Mouse (Mus musculus): ENCODE data around the gene Amz1.

The Amz1 gene

DNA sequence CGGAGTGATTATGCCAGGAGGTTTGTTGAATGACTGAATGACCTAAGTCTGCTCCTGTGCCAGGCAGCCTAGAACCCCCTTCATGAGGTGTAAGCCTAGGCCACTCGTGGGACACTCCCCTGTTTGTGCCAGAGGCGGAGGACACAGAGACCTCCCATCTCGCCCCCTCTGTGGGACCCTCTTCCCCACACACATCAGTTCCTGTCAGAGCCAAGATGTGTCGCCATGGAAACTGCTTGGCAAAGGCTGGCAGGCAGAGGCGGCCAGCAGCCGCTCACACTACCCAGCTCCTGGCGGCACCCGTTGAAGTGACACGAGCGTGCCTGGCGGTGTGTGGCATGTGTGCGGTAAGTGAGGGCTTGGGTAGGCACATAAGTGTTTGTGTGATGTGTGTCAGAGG lies at the start of gene Amz1:
Gene Amz1, plus strand, starts transcription at position 306 of the 400 bp plus-strand sequence.
- DNase-seq (ENCODE audit: low spot score), result no peak

DNA sequence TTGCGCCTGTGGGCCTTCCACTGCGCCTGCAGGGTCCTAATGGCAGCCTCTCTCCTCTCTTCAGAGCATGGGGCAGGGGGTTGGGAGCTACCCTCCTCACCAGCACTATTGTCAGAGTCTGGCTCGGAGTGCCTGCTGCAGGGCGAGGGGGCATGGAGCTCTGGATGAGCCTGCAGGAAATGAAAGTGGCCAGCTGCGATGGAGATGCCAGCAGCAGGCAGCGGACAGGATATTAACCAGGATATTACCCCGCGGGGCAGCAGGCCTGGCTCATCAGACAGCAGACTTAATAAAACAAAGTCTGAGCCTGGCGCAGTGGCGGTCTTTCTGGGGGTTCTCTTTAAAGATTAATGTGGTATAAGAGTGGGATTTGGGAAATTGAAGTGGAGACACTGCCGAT lies 48.8 kb upstream of the Amz1 start:
- peak; percentile 40 for DNase-seq (ENCODE audit: low spot score)

DNA sequence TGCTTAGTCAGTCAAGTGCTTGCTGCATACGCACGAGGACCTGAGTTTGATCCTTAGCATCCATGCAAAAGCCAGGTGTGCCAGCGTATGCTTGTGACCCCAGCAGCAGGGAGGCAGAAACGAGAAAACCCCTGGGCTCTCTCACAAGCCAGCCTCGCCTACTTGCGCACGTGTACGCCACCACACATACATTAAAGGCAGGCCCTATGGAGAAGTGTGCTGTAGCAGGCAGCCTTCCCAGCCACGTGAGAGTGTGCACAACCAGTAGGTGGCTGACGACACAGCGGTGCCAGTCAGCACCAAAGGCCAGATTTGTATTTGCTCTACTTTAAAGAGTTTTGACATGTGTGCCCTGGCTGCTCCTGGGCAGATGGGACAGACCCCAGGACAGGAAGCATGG lies 48.3 kb upstream of the Amz1 start:
- no peak for DNase-seq (ENCODE audit: low spot score)

DNA sequence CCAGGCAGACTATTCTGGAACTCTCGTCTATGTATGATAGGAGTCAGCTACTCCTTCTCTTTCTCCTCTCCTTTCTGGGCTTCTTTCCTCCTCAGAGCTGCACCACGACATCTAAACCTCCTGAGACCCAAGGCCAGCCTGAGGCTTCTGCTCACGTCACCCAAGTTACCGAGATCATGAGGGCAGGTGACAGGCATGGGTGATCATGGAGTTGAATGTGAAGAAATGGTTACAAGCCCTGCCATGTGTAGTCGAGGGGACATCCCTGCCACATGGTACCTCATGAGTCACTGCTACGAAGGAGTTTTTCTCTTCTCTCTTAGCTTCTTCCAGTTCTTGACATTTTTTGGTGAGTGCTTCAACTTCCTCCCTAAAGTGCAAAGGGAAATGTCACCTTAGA lies 46.8 kb upstream of the Amz1 start:
- no peak for DNase-seq (ENCODE audit: low spot score)

DNA sequence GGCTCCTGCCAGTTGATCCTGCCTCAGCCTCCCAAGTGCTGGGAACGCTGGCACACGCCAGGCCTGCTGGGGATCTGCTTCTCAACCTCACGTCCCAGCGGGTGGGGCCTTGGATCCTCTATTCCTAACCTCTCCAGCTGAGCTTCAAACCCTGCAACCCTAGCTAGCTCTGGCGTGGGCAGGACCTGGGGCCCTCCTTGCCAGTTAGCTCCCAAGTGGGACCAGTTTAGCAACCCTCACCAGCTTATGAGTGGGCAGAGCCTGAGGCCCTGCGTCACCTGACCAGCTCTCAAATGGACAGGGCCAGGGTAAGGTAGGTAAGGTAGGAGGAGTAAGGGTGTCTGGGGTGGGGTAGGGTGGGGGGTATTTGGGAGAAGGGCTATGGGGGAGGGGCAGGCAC lies 43.9 kb upstream of the Amz1 start:
- DNase-seq (ENCODE audit: low spot score), result no peak

DNA sequence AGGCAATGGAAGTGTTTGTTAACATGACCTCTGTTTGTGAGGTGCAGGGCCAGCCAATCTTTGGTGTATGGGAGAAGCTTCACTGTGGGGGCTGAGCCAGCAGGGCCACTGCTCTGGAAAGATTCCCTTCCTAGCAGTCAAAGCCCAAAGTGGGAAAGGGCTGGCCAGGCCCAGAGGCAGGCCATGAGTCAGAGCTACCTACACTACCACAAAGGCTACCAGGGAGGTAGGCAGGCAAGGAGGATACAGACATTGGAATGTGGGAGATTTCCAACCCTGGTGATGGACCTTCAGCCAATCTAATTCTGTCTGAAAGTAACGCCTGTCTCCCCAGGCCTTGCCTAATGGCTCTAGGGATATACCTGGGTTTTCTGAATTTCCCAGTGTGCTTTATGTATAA lies 43.0 kb upstream of the Amz1 start:
- DNase-seq (ENCODE audit: low spot score), result no peak

DNA sequence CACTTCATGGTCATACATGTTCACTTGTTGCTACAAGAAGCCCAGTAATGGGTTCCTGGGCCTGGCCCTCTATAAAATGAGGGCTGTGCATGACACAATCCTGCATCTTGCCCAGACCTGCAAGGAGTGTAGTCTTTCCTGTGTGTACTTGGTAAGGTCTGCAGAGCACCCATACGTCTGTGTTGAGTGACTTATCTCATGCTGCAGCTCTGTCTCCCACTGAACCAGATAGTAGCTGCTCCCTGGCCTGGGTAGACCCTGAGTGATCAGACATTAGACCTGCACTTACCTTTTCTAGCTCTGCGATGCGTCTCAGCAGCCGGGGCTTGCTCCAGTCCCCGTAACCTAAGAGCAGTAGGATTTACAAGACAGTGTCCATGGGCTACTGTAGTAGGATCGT lies 41.8 kb upstream of the Amz1 start:
- no peak for DNase-seq (ENCODE audit: low spot score)

DNA sequence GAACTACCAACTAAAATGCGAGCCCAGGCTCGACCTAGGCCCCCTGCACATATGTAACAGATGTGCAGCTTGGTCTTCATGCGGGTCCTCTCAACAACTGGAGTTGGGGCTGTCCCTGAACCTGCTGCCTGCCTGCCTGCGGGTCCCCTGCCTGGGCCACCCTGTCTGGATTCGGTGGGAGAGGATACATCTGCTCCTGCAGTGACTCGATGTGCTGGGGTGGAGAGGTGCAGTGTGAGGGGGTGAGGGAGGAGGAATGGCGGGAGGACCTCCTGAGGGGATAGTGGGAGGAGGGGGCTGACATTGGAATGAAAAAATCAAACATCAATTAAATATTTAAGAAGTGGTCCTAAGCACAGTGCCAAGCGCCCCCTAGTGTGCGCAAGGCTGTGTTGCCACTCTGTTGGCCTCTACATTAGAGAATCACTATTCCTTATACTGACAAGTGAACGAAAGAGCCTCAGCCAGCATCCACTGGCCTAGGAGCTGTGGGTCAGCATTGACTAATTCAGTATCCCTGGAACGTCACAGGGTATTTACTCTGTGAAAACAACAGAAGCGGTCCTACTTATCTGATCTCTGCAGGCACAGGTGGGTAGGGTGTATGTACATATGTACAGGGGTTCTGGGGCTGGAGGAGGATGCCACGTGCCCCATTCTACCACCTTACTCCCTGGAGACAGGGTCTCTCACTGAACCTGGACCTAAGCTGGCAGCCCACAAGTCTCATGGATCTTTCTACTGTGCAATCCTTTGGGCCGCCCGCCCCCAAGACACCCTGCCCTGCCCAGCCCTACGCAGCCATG lies 39.4 kb upstream of the Amz1 start:
- peak; percentile 56 for DNase-seq (ENCODE audit: low spot score)

DNA sequence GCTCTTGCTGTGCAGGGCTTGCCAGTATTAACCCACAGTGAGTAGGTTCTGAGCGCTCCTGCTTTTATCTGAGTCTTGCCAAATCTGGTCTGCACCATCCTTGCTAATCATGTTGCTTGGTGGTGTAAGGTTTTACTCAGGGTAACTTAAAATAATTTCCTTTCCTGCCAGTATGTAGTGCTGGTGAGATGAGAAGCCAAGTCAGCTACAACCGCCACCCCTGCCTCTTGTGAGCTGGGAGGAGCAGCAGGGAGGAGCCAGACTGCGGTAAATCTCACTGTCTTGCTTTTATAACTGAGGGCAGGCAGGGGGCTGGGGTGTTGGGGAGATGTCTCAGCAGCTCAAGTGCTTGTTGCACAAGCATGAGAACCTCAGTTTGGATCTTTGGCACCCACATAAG lies 35.5 kb upstream of the Amz1 start:
- no peak for DNase-seq (ENCODE audit: low spot score)

DNA sequence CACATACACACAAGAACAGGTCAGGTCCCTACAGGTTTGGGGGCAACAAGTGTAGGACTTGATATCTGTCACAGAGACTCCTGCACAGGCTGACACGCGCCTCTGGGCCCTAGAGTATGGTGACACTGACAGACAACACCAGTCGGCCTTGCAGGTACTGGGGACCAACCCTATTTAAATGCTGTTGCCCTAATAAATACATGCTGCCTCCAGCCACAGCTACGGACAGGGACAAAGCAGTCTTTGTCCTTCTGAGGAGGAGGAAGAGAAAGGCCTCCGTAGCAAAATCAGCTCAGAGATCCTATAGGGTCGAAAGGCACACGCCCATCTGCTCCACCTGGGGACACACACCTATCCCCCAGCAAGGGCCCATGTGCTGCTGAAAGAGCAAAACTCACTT lies 27.9 kb upstream of the Amz1 start:
- DNase-seq (ENCODE audit: low spot score), result no peak

DNA sequence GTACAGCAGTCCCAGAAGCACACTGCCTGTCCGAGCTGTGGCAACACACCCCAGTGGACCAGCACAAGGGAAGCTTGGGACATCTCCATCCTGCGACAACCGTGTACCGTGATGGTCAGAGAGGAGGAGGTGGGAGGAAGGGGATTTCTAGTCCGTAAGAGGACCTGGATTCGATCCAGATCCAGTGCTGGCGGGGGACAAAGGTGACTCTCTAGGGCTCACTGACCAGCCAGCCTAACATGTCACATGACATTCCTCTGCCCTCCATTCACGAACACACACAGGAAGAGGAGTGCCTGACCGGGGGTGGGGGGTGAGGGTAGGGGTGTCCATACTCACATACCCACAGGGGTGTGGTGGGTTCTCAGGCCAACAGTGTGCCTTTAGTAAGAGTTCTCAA lies 24.2 kb upstream of the Amz1 start:
- DNase-seq (ENCODE audit: low spot score), result no peak

DNA sequence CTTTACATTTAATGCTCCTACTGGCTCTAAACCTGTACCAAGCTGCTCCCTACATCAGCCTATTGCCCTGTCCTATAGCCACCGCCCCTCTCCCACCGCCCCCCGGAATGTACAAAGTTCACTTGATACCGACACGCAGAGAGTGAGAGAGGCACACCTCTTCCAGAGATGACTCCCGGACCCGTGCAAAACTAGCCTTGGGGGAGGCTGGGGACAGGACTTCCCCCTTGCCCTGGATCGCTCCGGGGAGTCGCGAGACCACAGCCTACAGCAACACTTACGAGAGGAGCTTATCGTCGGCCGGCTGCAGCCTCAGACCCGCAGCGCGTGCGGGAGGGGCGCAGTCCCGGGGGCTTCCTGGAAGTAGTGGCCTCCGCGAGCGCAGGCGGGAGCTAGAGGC lies 22.3 kb upstream of the Amz1 start:
- no peak for DNase-seq (ENCODE audit: low spot score)

DNA sequence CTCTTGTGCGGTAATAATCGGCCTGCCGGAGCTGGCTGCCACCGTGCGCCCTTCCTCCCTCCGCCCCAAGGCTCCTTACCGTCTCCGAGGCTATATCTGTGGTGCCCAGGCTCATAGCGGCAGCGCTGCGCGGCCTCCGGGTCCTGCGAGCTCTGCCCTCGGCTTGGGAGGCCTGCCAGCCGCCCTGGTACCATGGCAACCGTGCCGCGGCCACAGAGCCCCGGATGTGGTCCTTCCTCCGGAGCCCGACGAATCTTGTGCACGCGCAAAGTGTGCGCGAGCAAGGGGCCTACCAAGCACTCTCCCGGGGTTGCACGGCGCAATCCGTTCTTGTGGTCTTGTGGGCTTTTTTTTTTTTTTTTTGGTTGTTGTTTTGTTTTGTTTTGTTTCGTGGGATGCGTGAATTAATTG lies 21.8 kb upstream of the Amz1 start, which contains the start of gene Iqce:
Gene Iqce, minus strand, starts transcription at position 276 of the 411 bp plus-strand sequence.
- DNase-seq (ENCODE audit: low spot score), result peak; percentile 94

DNA sequence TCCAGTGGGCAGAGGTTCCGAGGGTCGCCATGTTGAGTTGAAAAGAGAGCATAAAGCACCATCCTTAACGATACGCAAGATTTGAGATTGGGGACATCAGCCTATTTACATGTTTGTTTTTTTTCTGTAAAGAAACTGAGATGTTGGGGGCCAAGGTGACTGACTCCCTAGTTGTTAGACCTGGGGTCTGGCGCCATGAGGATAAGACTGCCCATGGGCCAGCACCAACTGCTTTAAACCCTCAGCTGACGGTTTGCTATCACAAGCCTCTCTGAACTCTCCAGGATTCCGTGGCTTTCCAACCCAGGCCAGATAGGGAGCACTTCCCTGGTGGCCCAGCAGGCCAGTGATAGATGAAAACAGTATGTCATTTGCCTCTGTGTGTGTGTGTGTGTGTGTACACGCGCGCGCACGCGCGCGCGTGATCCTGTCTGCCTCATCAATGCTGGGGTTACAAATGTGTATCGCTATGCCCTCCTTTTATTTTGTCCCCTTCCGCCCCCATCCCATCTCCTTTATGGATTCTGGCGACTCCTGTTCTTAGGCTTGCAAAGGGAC lies 21.2 kb upstream of the Amz1 start:
- DNase-seq (ENCODE audit: low spot score), result no peak

DNA sequence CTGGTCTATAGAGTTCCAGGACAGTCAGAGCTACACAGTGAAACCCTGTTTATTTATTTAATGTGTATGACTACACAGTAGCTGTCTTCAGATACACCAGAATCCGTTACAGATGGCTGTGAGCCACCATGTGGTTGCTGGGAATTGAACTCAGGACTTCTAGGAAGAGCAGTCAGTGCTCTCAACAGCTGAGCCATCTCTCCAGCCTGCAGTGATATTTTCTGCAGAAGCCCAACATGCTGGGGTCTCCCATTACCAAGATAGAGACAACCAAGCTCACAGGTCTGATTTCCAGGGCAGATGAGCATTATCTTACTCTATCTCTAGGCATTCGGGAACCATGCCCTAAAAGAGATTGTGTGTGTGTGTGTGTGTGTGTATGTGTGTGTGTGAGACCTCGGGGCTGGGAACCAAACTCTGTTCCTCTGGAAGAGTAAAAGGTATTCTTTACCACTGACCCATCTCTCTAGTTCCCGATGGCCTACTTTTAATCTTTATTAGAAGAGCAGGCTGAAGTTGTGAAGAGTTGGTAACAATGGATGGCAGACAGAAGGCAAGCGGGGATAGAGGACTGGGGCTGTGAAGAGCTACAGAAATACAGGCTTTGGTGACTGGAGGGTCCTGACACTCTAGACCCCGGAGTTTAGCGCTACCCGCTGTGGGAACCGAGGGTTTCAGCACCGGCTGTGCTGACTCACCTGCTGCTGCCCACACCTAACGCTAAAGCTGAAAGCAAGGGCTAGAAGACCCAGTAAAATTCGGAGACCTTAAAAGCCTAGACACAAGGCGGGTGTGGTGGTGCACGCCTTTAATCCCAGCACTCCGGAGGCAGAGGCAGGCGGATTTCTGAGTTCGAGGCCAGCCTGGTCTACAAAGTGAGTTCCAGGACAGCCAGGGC lies 20.2 kb upstream of the Amz1 start:
- peak; percentile 27 for DNase-seq (ENCODE audit: low spot score)

DNA sequence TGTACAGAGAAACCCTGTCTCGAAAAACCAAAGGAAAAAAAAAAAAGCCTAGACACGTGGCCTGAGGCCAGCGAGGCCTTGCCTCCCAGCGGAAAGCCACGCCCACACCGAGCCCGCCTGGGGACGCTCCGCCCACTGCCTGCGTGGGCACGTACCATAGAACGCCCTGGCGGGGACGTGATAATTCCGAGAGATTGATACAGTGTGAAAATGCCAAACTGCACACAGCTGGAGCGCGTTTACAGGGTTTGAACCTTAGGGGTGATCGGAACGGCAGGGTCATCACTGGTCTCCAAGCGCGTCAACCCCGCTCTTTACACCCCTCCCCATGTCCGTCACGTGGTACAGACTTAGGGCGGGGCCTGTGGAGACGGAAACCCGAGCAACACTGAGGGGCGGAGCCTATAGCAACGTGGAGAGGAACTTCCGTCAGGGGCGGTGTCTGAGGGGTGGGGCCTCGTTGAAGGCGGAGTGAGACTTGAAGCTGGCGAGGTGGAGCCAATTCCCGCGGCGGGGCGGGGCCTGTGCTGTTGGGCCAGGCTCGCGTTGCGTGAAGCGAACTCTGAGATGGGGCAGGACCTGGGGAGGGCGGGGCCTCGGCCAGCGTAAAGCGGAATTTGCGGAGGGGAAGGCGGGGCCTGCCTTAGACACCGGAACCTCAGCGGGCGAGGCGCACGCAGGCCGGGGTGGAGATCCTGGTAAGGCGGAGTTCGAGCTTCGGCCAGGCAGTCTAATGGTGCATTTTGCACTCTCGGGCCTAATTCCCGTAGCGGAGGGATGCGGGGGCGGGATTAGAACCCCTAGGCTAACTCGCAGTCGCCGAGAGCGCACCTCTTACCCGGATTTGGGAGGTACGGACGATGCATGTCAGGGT lies 19.3 kb upstream of the Amz1 start, which contains the start of gene Brat1:
Gene Brat1, plus strand, starts transcription at position 634 of the 874 bp plus-strand sequence.
- DNase-seq (ENCODE audit: low spot score), result peak; percentile 99

DNA sequence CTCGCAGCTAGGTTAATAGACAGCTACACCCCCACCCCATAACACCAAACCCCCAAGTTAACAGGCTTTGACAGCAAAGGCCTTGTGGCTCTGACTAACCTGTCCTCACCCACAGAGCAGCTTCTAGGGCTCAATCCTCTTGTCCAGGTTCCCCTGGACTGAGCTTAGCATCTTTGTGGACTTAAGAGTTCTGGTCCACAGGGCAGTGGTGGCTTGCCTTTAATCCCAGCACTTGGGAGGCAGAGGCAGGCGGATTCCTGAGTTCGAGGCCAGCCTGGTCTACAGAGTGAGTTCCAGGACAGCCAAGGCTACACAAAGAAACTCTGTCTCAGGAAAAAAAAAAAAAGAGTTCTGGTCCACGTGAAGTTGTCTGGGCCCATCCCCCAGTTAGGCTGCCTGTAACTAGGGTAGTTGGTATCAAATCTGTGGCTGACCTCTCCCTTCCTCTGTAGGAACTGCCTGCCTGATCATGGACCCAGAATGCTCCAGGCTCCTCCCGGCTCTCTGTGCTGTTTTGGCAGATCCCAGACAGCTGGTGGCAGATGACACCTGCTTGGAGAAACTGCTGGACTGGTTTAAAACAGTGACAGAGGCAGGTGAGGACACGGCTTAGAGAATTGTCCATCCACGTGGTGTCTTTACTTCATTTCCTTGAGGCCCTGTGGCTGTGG lies 18.3 kb upstream of the Amz1 start:
- peak; percentile 33 for DNase-seq (ENCODE audit: low spot score)

DNA sequence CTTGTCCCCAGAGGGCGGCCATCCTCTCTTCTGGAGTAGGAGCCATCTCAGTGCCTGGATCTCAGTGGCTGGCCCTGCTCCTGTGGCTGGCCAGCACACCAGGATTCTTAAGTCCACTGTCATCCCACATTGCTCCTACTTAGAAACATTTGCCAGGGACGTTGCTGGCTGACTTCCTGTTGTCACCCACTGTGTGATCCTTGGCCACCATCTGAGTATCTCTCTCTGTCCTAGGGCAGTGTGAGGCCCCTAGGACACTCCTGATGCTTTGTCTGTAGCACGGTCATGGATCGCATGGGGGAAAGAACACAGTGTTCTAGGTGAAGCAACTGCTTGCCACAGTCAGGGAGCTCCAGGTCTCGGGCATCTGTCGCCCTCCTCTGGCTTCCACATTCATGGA lies 13.6 kb upstream of the Amz1 start:
- no peak for DNase-seq (ENCODE audit: low spot score)

DNA sequence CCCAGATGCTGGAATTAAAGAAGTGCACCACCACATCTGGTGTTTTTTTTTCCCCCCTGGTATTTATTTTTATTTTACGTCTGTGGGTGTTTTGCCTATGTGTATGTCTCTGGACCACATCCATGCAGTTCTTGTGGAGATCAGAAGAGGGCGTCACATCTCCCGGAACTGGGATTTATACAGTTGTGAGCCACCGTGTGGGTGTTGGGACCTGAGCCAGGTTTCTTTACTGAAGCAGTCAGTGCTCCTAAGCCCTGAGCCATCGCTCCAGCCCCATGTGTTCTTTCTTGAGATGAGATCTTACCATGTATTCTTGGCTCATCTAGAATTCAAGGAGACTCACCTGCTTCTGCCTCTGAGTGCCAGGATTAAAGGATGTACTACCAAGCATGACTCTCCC lies 12.9 kb upstream of the Amz1 start:
- no peak for DNase-seq (ENCODE audit: low spot score)

DNA sequence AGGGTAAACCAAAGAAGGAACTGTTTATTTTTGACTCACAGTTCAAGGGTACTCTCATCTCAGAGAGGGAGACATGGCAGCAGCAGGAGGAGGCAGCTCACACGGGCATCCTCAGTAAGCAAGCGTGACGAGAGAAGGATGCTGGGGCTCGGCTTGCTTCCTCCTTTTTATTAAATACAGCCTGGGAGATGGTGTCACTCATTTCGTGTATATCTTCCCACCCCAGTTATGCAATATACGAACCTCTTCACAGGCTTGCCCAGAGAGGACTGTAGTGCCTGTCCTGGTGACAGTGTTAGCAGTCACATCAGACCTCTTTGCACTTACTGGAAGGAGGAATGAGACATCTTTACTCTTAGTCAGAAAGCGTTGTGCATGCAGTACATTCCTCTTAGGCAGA lies 3.2 kb upstream of the Amz1 start:
- DNase-seq (ENCODE audit: low spot score), result no peak

DNA sequence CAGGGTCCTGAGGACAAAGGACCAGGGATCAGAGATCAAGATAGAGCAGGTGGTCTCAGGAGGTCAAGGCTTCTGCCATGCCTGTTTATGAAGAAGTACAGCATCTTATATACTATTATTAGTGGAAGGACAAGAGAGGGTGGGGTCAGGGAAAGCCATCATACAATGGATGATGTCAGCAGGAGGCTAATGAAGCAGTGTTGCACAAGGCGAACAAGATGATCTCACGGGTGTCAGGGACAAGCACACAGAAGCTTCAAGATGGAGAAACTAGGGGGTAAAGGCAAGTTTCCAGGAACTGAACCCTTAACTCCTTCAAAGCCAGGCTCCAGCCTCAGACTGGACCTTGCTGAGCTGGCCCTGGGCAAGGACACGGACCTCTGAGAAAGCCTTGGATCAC lies 1.8 kb upstream of the Amz1 start:
- no peak for DNase-seq (ENCODE audit: low spot score)
